Mouse (Mus musculus) G1E (cell line): ENCODE measurements at regions not wholly inside any gene's neighbourhood (a gene's known extent, or its start where the extent isn't known, plus 50 kb on each side); places are given as distances from the start of the nearest gene placed in this dataset.

Experiments used
- CTCF ChIP-seq: IDR thresholded peaks from 2 replicates; pipeline ENCODE4 v1.5.1; 2012; ENCODE audit warnings: low read depth, low read length, inconsistent platforms, mixed read lengths
- GATA1 ChIP-seq: IDR thresholded peaks from 2 replicates; pipeline ENCODE4 v1.6.1; 2012; ENCODE audit warnings: borderline replicate concordance, low read length, inconsistent platforms, mixed read lengths
- POLR2AphosphoS5 ChIP-seq: IDR thresholded peaks from 2 replicates; pipeline ENCODE4 v1.6.1; 2012; ENCODE audit warnings: low read depth, low read length, inconsistent platforms; ENCODE audit not compliant: insufficient replicate concordance
- TAL1 ChIP-seq: conservative IDR thresholded peaks from 2 replicates; pipeline ENCODE4 v1.6.1; 2012; ENCODE audit warnings: low read depth, low read length, inconsistent platforms, mixed read lengths

DNA sequence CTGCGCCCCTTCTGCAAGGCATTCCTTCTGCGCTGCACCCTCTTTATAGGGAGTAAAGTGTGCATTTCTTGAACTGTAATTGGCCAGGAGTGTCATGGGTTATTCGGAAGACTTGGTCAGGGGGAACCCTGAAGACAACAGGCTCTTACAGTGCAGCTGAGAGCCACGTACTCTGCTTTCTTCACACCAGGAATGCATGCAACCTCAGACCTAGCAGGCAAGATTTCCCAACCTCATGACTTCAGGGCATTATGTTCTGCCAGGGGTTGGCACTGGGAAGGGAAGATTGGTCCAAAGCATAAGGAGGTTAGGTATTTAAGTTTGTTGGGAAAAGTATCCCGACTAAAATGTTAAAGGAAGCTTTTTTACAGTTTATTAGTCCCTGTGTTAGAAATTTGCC is 66.9 kb upstream of the Fbxo11 start:
- TF ChIP-seq CTCF (no peak), POLR2AphosphoS5 (no peak), GATA1 (no peak), TAL1 (no peak)
